Mouse (Mus musculus): ENCODE data around the gene Nxpe4. TPM values are rescaled to one million over a fixed set of nuclear protein-coding genes. Genes with fewer than 3 reads are reported as not detected.

The Nxpe4 gene
- polyA plus RNA-seq, 1 experiment from 2014 or later: 8.6 TPM

DNA sequence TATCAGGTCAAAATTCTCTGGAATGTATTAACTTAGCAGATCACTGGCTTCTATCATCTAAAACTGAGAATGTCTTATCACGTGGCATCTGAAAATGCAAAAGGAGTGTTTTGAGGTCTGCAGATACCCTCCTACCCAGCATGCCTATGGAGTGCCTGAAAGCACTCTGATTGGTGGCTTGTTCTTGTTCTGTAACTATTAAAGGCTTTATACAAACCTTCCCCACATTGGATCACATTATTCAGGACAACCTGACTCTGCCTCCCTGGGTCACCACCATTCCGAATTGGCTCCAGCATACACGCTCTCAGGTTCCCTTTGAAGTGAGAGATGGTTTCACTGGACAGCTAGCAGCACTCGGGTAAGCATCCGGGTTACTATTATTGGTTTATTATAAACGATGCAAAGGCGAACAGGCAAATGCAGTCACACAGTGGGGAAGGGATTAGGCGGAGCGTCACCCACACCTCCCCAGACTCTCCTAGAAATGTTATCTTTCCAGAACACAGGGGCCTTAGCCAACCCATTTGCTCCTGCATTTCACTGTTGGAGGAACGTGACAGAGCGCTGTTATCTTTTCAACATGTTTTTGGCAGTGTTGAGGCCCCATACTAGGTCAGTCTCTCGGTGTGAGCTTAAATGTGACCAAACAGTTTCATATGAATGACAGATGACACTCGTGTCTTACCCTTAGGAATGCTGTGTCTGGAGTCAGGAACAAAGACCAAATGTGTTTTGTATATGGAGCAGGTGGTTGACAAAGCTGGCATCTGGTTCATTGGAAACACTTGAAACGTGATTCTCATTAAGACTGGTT is 200.2 kb downstream of the Nxpe4 start:
- WGBS: 58% methylated on average over 14 of the region's 14 CpGs
- H3K4me2 ChIP-seq (ENCODE audit: low read depth, low read length): no peak overlapping the region
- 0 out of 2 replicates have a peak, but pooled peaks have one; percentile 29 for ATAC-seq (replicated peaks; ENCODE audit: insufficient number of reproducible peaks, low FRiP score, low TSS enrichment, low read depth)
- no peaks in the 10 kb centered on the region for H3K27me3 ChIP-seq (ENCODE audit: control insufficient read depth, insufficient read depth, low read length)
- 0 out of 2 replicates have a peak overlapping the region, but pooled peaks have one; percentile 31 for H3K27ac ChIP-seq (replicated peaks; ENCODE audit: low read depth, low read length)
- H3K4me3 ChIP-seq (ENCODE audit: low read depth, low read length): no peak overlapping the region
- H3K36me3 ChIP-seq (replicated peaks; ENCODE audit: control insufficient read depth, insufficient read depth, low read depth, low read length): no peaks in the 10 kb centered on the region
- no peak overlapping the region for H3K9ac ChIP-seq (replicated peaks; ENCODE audit: low read length)
- no peaks in the 10 kb centered on the region for H3K9me3 ChIP-seq (replicated peaks; ENCODE audit: control insufficient read depth, low read length)
- H3K4me1 ChIP-seq (ENCODE audit: control insufficient read depth, insufficient read depth, low read length): no peaks in the 10 kb centered on the region
- peak; percentile 42 for DNase-seq (ENCODE audit: low spot score)

DNA sequence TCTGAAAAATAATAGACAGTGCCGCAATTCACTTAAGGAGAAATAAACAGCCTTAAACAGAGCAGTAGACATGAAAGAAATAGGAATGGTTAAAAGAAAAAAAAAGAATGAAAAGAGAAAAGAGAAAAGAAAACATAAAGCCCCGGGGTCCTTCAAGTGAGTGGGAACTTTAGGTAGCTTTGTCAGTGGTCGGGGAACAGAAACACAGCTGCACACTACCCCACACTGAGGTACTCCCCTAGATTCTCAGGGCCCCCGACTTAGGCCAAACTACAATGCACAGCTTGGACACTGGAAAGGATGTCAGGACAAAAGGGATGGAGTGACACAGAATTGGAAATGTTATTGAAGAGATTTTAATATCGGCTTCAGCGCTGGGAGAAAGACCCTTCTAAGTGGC is 200.9 kb downstream of the Nxpe4 start:
- H3K9ac ChIP-seq (replicated peaks; ENCODE audit: low read length): no peak overlapping the region
- no peaks in the 10 kb centered on the region for H3K9me3 ChIP-seq (replicated peaks; ENCODE audit: control insufficient read depth, low read length)
- H3K4me1 ChIP-seq (ENCODE audit: control insufficient read depth, insufficient read depth, low read length): no peaks in the 10 kb centered on the region
- DNase-seq (ENCODE audit: low spot score) (no peak), ATAC-seq (replicated peaks; ENCODE audit: insufficient number of reproducible peaks, low FRiP score, low TSS enrichment, low read depth) (no peak)
- no peaks in the 10 kb centered on the region for H3K36me3 ChIP-seq (replicated peaks; ENCODE audit: control insufficient read depth, insufficient read depth, low read depth, low read length)
- no peak overlapping the region for H3K4me2 ChIP-seq (ENCODE audit: low read depth, low read length)
- H3K27ac ChIP-seq (replicated peaks; ENCODE audit: low read depth, low read length): no peak overlapping the region
- H3K4me3 ChIP-seq (ENCODE audit: low read depth, low read length): no peak overlapping the region
- H3K27me3 ChIP-seq (ENCODE audit: control insufficient read depth, insufficient read depth, low read length): no peaks in the 10 kb centered on the region
- 73% methylated on average over 6 of the region's 6 CpGs for WGBS

DNA sequence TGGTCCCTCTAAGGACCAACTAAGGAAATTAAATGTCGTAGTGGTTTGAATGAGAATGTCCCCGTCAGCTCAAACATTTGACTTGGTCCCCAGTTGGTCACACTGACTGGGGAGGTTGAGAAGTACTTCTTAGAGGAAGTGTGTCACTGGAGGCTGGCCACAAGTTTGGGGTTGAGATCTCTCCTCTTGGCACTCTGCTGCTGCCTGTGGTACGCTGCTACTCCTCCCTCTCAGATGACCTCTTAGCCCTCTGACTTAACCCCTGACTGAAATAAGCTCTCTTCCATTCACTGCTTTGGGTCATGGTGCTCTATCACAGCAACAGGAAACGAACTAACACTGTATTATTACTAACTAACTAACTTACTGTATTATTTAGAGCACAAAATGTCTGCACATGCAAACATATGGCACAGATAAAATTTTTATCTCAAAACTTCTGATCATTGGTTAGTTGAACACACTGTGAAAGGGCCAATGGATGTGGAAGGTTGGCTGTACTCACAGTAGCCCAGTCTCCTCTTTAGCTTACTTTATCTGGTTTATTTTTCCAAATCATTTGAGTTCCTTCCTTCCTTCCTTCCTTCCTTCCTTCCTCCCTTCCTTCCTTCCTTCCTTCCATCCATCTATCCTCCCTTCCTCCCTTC is 211.5 kb downstream of the Nxpe4 start:
- Histone ChIP-seq H3K27ac (replicated peaks; ENCODE audit: low read depth, low read length) (no peak overlapping the region), H3K9ac (replicated peaks; ENCODE audit: low read length) (no peak overlapping the region), H3K4me2 (ENCODE audit: low read depth, low read length) (no peak overlapping the region), H3K4me3 (ENCODE audit: low read depth, low read length) (no peak overlapping the region), H3K4me1 (ENCODE audit: control insufficient read depth, insufficient read depth, low read length) (no peaks in the 10 kb centered on the region), H3K9me3 (replicated peaks; ENCODE audit: control insufficient read depth, low read length) (no peaks in the 10 kb centered on the region), H3K36me3 (replicated peaks; ENCODE audit: control insufficient read depth, insufficient read depth, low read depth, low read length) (no peaks in the 10 kb centered on the region), H3K27me3 (ENCODE audit: control insufficient read depth, insufficient read depth, low read length) (no peaks in the 10 kb centered on the region)
- 65% methylated on average over 4 of the region's 4 CpGs for WGBS
- ATAC-seq (replicated peaks; ENCODE audit: insufficient number of reproducible peaks, low FRiP score, low TSS enrichment, low read depth) (no peak), DNase-seq (ENCODE audit: low spot score) (no peak)

GRCm38 (mm10) chr9:48374357-48374756 is 212.5 kb downstream of the Nxpe4 start:
- Histone ChIP-seq H3K9me3 (replicated peaks; ENCODE audit: control insufficient read depth, low read length) (no peaks in the 10 kb centered on the region), H3K36me3 (replicated peaks; ENCODE audit: control insufficient read depth, insufficient read depth, low read depth, low read length) (no peaks in the 10 kb centered on the region), H3K9ac (replicated peaks; ENCODE audit: low read length) (no peak overlapping the region), H3K27ac (replicated peaks; ENCODE audit: low read depth, low read length) (no peak overlapping the region), H3K4me1 (ENCODE audit: control insufficient read depth, insufficient read depth, low read length) (no peaks in the 10 kb centered on the region), H3K27me3 (ENCODE audit: control insufficient read depth, insufficient read depth, low read length) (no peaks in the 10 kb centered on the region), H3K4me3 (ENCODE audit: low read depth, low read length) (no peak overlapping the region), H3K4me2 (ENCODE audit: low read depth, low read length) (no peak overlapping the region)
- WGBS: 68% methylated on average over 2 of the region's 2 CpGs
- DNase-seq (ENCODE audit: low spot score) (no peak), ATAC-seq (replicated peaks; ENCODE audit: insufficient number of reproducible peaks, low FRiP score, low TSS enrichment, low read depth) (no peak)

- H3K36me3 ChIP-seq (replicated peaks; ENCODE audit: control insufficient read depth, insufficient read depth, low read depth, low read length): no peaks in the 10 kb centered on the region
- 67% methylated on average over 4 of the region's 4 CpGs for WGBS
- no peaks in the 10 kb centered on the region for H3K27me3 ChIP-seq (ENCODE audit: control insufficient read depth, insufficient read depth, low read length)
- H3K9me3 ChIP-seq (replicated peaks; ENCODE audit: control insufficient read depth, low read length): no peaks in the 10 kb centered on the region
- H3K9ac ChIP-seq (replicated peaks; ENCODE audit: low read length): no peak overlapping the region
- H3K4me3 ChIP-seq (ENCODE audit: low read depth, low read length): no peak overlapping the region
- H3K4me1 ChIP-seq (ENCODE audit: control insufficient read depth, insufficient read depth, low read length): no peaks in the 10 kb centered on the region
- H3K27ac ChIP-seq (replicated peaks; ENCODE audit: low read depth, low read length): no peak overlapping the region
- ATAC-seq (replicated peaks; ENCODE audit: insufficient number of reproducible peaks, low FRiP score, low TSS enrichment, low read depth): no peak
- H3K4me2 ChIP-seq (ENCODE audit: low read depth, low read length): no peak overlapping the region
- no peak for DNase-seq (ENCODE audit: low spot score)
Observed at GRCm38 (mm10) chr9:48388451-48388850, 226.6 kb downstream of the Nxpe4 start.

DNA sequence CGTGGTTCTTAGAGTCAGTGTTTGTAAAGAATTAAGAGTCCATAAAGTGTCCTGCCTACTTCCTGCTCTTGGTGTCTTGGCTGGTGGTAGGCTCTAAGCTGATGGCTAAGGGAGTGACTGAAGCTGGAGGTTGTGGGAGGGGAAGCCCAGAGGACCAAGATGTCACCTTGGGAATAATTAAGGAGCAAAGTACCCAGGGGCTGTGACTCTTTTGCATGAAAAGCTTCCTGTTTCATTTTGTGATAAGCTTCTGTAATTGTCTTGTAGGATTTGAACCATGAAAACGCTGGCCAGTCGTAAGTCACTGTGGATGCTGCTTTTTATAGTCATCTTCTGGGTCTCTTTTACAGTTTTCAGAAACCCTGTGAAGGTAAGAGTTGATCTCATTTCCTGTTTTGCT is 228.2 kb downstream of the Nxpe4 start:
- Histone ChIP-seq H3K9ac (replicated peaks; ENCODE audit: low read length) (no peak overlapping the region), H3K4me1 (ENCODE audit: control insufficient read depth, insufficient read depth, low read length) (no peaks in the 10 kb centered on the region), H3K27ac (replicated peaks; ENCODE audit: low read depth, low read length) (no peak overlapping the region), H3K27me3 (ENCODE audit: control insufficient read depth, insufficient read depth, low read length) (no peaks in the 10 kb centered on the region), H3K36me3 (replicated peaks; ENCODE audit: control insufficient read depth, insufficient read depth, low read depth, low read length) (no peaks in the 10 kb centered on the region), H3K4me3 (ENCODE audit: low read depth, low read length) (no peak overlapping the region), H3K4me2 (ENCODE audit: low read depth, low read length) (no peak overlapping the region), H3K9me3 (replicated peaks; ENCODE audit: control insufficient read depth, low read length) (no peaks in the 10 kb centered on the region)
- ATAC-seq (replicated peaks; ENCODE audit: insufficient number of reproducible peaks, low FRiP score, low TSS enrichment, low read depth): no peak
- no peak for DNase-seq (ENCODE audit: low spot score)
- 75% methylated on average over 3 of the region's 3 CpGs for WGBS

- no peak overlapping the region for H3K4me2 ChIP-seq (ENCODE audit: low read depth, low read length)
- no peak overlapping the region for H3K4me3 ChIP-seq (ENCODE audit: low read depth, low read length)
- no peaks in the 10 kb centered on the region for H3K27me3 ChIP-seq (ENCODE audit: control insufficient read depth, insufficient read depth, low read length)
- WGBS: 93% methylated on average over 10 of the region's 10 CpGs
- no peaks in the 10 kb centered on the region for H3K4me1 ChIP-seq (ENCODE audit: control insufficient read depth, insufficient read depth, low read length)
- no peaks in the 10 kb centered on the region for H3K36me3 ChIP-seq (replicated peaks; ENCODE audit: control insufficient read depth, insufficient read depth, low read depth, low read length)
- ATAC-seq (replicated peaks; ENCODE audit: insufficient number of reproducible peaks, low FRiP score, low TSS enrichment, low read depth) (no peak), DNase-seq (ENCODE audit: low spot score) (no peak)
- H3K27ac ChIP-seq (replicated peaks; ENCODE audit: low read depth, low read length): no peak overlapping the region
- no peaks in the 10 kb centered on the region for H3K9me3 ChIP-seq (replicated peaks; ENCODE audit: control insufficient read depth, low read length)
- no peak overlapping the region for H3K9ac ChIP-seq (replicated peaks; ENCODE audit: low read length)
Observed at GRCm38 (mm10) chr9:48403590-48404209, 241.9 kb downstream of the Nxpe4 start.

- Histone ChIP-seq H3K36me3 (replicated peaks; ENCODE audit: control insufficient read depth, insufficient read depth, low read depth, low read length) (no peaks in the 10 kb centered on the region), H3K4me2 (ENCODE audit: low read depth, low read length) (no peak overlapping the region), H3K9me3 (replicated peaks; ENCODE audit: control insufficient read depth, low read length) (no peaks in the 10 kb centered on the region), H3K4me1 (ENCODE audit: control insufficient read depth, insufficient read depth, low read length) (no peaks in the 10 kb centered on the region), H3K4me3 (ENCODE audit: low read depth, low read length) (no peak overlapping the region), H3K9ac (replicated peaks; ENCODE audit: low read length) (no peak overlapping the region), H3K27ac (replicated peaks; ENCODE audit: low read depth, low read length) (no peak overlapping the region), H3K27me3 (ENCODE audit: control insufficient read depth, insufficient read depth, low read length) (no peaks in the 10 kb centered on the region)
- ATAC-seq (replicated peaks; ENCODE audit: insufficient number of reproducible peaks, low FRiP score, low TSS enrichment, low read depth) (no peak), DNase-seq (ENCODE audit: low spot score) (no peak)
- 61% methylated on average over 3 of the region's 3 CpGs for WGBS
Observed at GRCm38 (mm10) chr9:48404687-48405086, 242.9 kb downstream of the Nxpe4 start.

Measured in embryonic facial prominence, embryonic 11.5 days (tissue).